Mouse (Mus musculus) spleen, adult 18-20 months (tissue): ENCODE data around the gene Bag3.
A peak's percentile ranks its signal among the peaks of the same experiment; 100 is the strongest.
"Not testable (repeated sequence)": the region's sequence is repeated elsewhere in the genome, so short reads cannot be mapped to it uniquely, and the experiment has no call there.

ENCODE experiments used
- DNase-seq, 2 experiments: peaks; one replicate each; pipeline ENCODE4 v3.0.0; 2022; ENCODE audit warnings: mixed read lengths in 2 of 2

Bag3 gene

GRCm38 (mm10) chr7:128538769-128539168 is 15.4 kb downstream of the Bag3 start:
- DNase-seq, result no peak

GRCm38 (mm10) chr7:128540111-128540510 is 16.7 kb downstream of the Bag3 start:
- DNase-seq, result no peak

GRCm38 (mm10) chr7:128540734-128541133 is 17.3 kb downstream of the Bag3 start:
- no peak for DNase-seq

GRCm38 (mm10) chr7:128541186-128541585 is 17.8 kb downstream of the Bag3 start:
- DNase-seq, result no peak

GRCm38 (mm10) chr7:128541771-128542170 is 18.4 kb downstream of the Bag3 start:
- no peak for DNase-seq

- DNase-seq, result no peak
These were observed 19.1 kb downstream of the Bag3 start for GRCm38 (mm10) chr7:128542488-128542887.

- no peak for DNase-seq
These were observed 19.9 kb downstream of the Bag3 start for GRCm38 (mm10) chr7:128543148-128543855.

- DNase-seq, result no peak
These were observed 20.5 kb downstream of the Bag3 start for GRCm38 (mm10) chr7:128543961-128544360.

GRCm38 (mm10) chr7:128544566-128545262 is 21.3 kb downstream of the Bag3 start:
- DNase-seq, result no peak

- DNase-seq, result no peak
These were observed 22.6 kb downstream of the Bag3 start for GRCm38 (mm10) chr7:128546031-128546430.

GRCm38 (mm10) chr7:128549137-128549536 is 25.7 kb downstream of the Bag3 start:
- no peak for DNase-seq

GRCm38 (mm10) chr7:128550328-128551086 is 27.1 kb downstream of the Bag3 start:
- DNase-seq, result no peak

GRCm38 (mm10) chr7:128551087-128551457 is 27.7 kb downstream of the Bag3 start:
- DNase-seq, result no peak

- no peak for DNase-seq
These were observed 29.8 kb downstream of the Bag3 start for GRCm38 (mm10) chr7:128553105-128553705.

- no peak for DNase-seq
These were observed 31.1 kb downstream of the Bag3 start for GRCm38 (mm10) chr7:128554502-128554901.

- DNase-seq, result no peak
These were observed 31.8 kb downstream of the Bag3 start for GRCm38 (mm10) chr7:128555141-128555750.

- no peak for DNase-seq
These were observed 33.6 kb downstream of the Bag3 start for GRCm38 (mm10) chr7:128556923-128557430.

- peak; percentile 24 to 55 for DNase-seq
These were observed 40.0 kb downstream of the Bag3 start for GRCm38 (mm10) chr7:128563373-128563772.

GRCm38 (mm10) chr7:128566311-128566710 is 42.9 kb downstream of the Bag3 start:
- DNase-seq, result peak; percentile 21 to 40

GRCm38 (mm10) chr7:128567561-128568244 is 44.3 kb downstream of the Bag3 start:
- DNase-seq, result no peak

GRCm38 (mm10) chr7:128569429-128569828 is 46.0 kb downstream of the Bag3 start:
- DNase-seq, result not testable (repeated sequence)
